Mouse (Mus musculus) heart, postnatal 0 days (tissue): ENCODE measurements at regions not wholly inside any gene's neighbourhood (a gene's known extent, or its start where the extent isn't known, plus 50 kb on each side); places are given as distances from the start of the nearest gene placed in this dataset.

ENCODE experiments used
- ATAC-seq: fragments of 200-750 bp; cut with Nextera tagmentation; 2 replicates; pipeline ENCODE4 v1.8.0; 2017; ENCODE audit warnings: low read depth, moderate number of reproducible peaks, moderate library complexity; ENCODE audit not compliant: insufficient read depth
- DNase-seq: peaks from one replicate; pipeline ENCODE4 v3.0.0-alpha.2; 2016; ENCODE audit warnings: low spot score
- H3K27ac ChIP-seq: fragments of 300-500 bp; sonication (generic); 2 replicates; pipeline ENCODE4 v1.5.1; 2014; ENCODE audit warnings: low read depth, mild to moderate bottlenecking
- H3K27me3 ChIP-seq: fragments of 300-500 bp; sonication (generic); 2 replicates; pipeline ENCODE4 v1.6.1; 2014; ENCODE audit warnings: low read length, mixed read lengths; ENCODE audit not compliant: control insufficient read depth, insufficient read depth
- H3K36me3 ChIP-seq: fragments of 300-500 bp; sonication (generic); replicated peaks from 2 replicates; pipeline ENCODE4 v1.6.1; 2014; ENCODE audit warnings: low read length, mixed read lengths; ENCODE audit not compliant: control insufficient read depth, insufficient read depth
- H3K4me1 ChIP-seq: fragments of 300-500 bp; sonication (generic); 2 replicates; pipeline ENCODE4 v1.6.1; 2014; ENCODE audit warnings: antibody characterized with exemption; ENCODE audit not compliant: control insufficient read depth, insufficient read depth
- H3K4me2 ChIP-seq: fragments of 300-500 bp; sonication (generic); 2 replicates; pipeline ENCODE4 v1.6.1; 2014; ENCODE audit warnings: low read depth, mild to moderate bottlenecking, low read length, moderate library complexity
- H3K4me3 ChIP-seq: fragments of 300-500 bp; sonication (generic); 2 replicates; pipeline ENCODE4 v1.5.1; 2014; ENCODE audit warnings: low read depth, low read length
- H3K9ac ChIP-seq: fragments of 300-500 bp; sonication (generic); replicated peaks from 2 replicates; pipeline ENCODE4 v1.6.1; 2014; ENCODE audit warnings: low read depth, low read length, mixed read lengths
- H3K9me3 ChIP-seq: fragments of 300-500 bp; sonication (generic); replicated peaks from 2 replicates; pipeline ENCODE4 v1.6.1; 2016; ENCODE audit warnings: low read length; ENCODE audit not compliant: control insufficient read depth
- CTCF ChIP-seq: IDR thresholded peaks from 2 replicates; pipeline ENCODE4 v1.5.1; 2016; ENCODE audit warnings: antibody characterized with exemption, control low read depth, low read depth
- EP300 ChIP-seq: IDR thresholded peaks from 2 replicates; pipeline ENCODE4 v1.6.1; 2016; ENCODE audit warnings: antibody characterized with exemption, low read depth
- WGBS: fragments of 180-500 bp; shearing (Covaris S2); extraction: QIAGEN DNeasy Blood & Tissue Kit; methylation state at CpG from one replicate; pipeline ENCODE4 v1.1.7; 2014; 5-methylcytosine and 5-hydroxymethylcytosine counted together

DNA sequence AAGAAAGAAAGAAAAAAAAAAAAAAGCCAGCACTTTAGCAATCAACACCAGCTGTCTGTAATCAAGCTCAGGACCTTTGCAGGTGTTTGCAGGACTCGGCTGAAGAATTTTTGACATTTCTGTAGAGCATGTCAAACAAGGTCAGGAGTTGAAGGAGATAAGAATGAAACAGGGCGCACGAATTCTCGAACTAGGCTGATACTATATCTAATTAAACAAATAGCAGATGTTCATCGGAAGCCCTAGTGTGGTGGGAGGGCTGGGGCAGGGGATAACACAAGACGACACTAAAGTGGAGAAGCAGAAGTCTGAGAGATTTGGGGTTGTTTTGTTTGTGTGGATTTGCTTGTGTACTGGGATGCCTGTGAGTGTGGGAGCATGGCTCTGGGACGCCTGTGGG is 646.9 kb downstream of the Galc start:
- Histone ChIP-seq H3K27ac (no peak overlapping the region), H3K4me2 (peak overlapping the region; percentile 31; the same call in 1 of the 2 replicates), H3K36me3 (no peaks in the 10 kb centered on the region), H3K27me3 (no peaks in the 10 kb centered on the region), H3K9me3 (no peaks in the 10 kb centered on the region), H3K4me3 (no peak overlapping the region), H3K4me1 (no peaks in the 10 kb centered on the region), H3K9ac (no peak overlapping the region)
- TF ChIP-seq CTCF = no peak
- TF ChIP-seq EP300 = no peak
- no peak for DNase-seq
- WGBS = 14% methylated on average over 7 of the region's 7 CpGs
- ATAC-seq = no peak
